Mouse (Mus musculus) intestine, postnatal 0 days (tissue): Measurements from ENCODE around the gene Ephb4. TPM values are rescaled to one million over a fixed set of nuclear protein-coding genes. Genes with fewer than 3 reads are reported as not detected.

Experiments used
- ATAC-seq: fragments of 200-750 bp; cut with Nextera tagmentation; 2 replicates; pipeline ENCODE4 v1.8.0; 2017; ENCODE audit warnings: mild to moderate bottlenecking, moderate TSS enrichment, moderate library complexity
- H3K27ac ChIP-seq: fragments of 300-500 bp; sonication (generic); 2 replicates; pipeline ENCODE4 v1.5.1; 2014; ENCODE audit warnings: mild to moderate bottlenecking, low read depth, low read length, moderate library complexity
- H3K27me3 ChIP-seq: fragments of 300-500 bp; sonication (generic); replicated peaks from 2 replicates; pipeline ENCODE4 v1.6.1; 2014; ENCODE audit warnings: low read length, mixed read lengths; ENCODE audit not compliant: control insufficient read depth, insufficient read depth
- H3K36me3 ChIP-seq: fragments of 300-500 bp; sonication (generic); 2 replicates; pipeline ENCODE4 v1.6.1; 2014; ENCODE audit warnings: mild to moderate bottlenecking, moderate library complexity; ENCODE audit not compliant: control insufficient read depth, insufficient read depth
- H3K4me1 ChIP-seq: fragments of 300-500 bp; sonication (generic); replicated peaks from 2 replicates; pipeline ENCODE4 v1.6.1; 2014; ENCODE audit warnings: antibody characterized with exemption, low read length, mixed read lengths; ENCODE audit not compliant: control insufficient read depth, insufficient read depth
- H3K4me2 ChIP-seq: fragments of 300-500 bp; sonication (generic); replicated peaks from 2 replicates; pipeline ENCODE4 v1.6.1; 2014; ENCODE audit warnings: low read depth, mild to moderate bottlenecking, moderate library complexity
- H3K4me3 ChIP-seq: fragments of 300-500 bp; sonication (generic); 2 replicates; pipeline ENCODE4 v1.5.1; 2014; ENCODE audit warnings: low read depth, low read length
- H3K9ac ChIP-seq: fragments of 300-500 bp; sonication (generic); 2 replicates; pipeline ENCODE4 v1.6.1; 2014; ENCODE audit warnings: mild to moderate bottlenecking, low read depth, low read length
- H3K9me3 ChIP-seq: fragments of 300-500 bp; sonication (generic); 2 replicates; pipeline ENCODE4 v1.6.1; 2016; ENCODE audit warnings: mixed run types; ENCODE audit not compliant: control insufficient read depth
- CTCF ChIP-seq: sonication (generic); IDR thresholded peaks from 2 replicates; pipeline ENCODE4 v1.5.1; 2016; ENCODE audit warnings: low read depth, mild to moderate bottlenecking, control low read depth, antibody characterized with exemption, moderate library complexity
- WGBS: fragments of 180-500 bp; shearing (Covaris S2); extraction: QIAGEN DNeasy Blood & Tissue Kit; methylation state at CpG from one replicate; pipeline ENCODE4 v1.1.7; 2014; 5-methylcytosine and 5-hydroxymethylcytosine counted together
- polyA plus RNA-seq: library from polyadenylated mRNA; unstranded; fragments of >200 nt; fragmentation: Nextera tagmentation; extraction: Ambion mirVana; gene quantifications from 2 replicates; pipeline ENCODE4 v1.2.1, GENCODE M21; 2015

The Ephb4 gene
- polyA plus RNA-seq, 1 experiment from 2014 or later: 12.6 TPM

DNA sequence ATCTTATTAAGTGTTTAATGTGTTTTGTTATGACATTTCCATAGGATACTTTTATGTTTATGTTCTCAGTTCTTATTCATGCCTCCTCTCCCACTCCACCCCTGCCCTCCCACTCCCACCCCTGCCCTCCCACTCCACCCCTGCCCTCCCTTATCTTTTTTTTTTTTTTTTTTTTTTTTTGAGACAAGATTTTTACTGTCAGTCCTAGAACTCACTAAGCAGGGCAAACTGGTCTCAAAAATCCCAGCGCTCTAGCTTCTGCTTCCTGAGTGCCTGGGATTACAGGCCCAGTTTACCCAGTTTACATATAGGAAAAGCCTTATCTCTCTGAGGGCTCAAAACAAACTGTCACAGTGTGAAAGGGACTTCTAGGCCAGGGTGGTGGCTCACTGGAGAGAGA is 3.5 kb upstream of the Ephb4 start:
- Histone ChIP-seq H3K9ac (no peak overlapping the region), H3K4me2 (peak overlapping the region; percentile 49), H3K4me3 (no peak overlapping the region), H3K27ac (peak overlapping the region; percentile 71), H3K36me3 (no peaks in the 10 kb centered on the region), H3K4me1 (peaks cover 9% of the 10 kb centered on the region; the same call in 1 of the 2 replicates), H3K27me3 (no peaks in the 10 kb centered on the region), H3K9me3 (no peaks in the 10 kb centered on the region)
- no peak for ATAC-seq
- 33% methylated on average over 1 of the region's 1 CpGs for WGBS
- TF ChIP-seq CTCF: no peak

GRCm38 (mm10) chr5:137346983-137347382 is 2.9 kb upstream of the Ephb4 start:
- 61% methylated on average over 4 of the region's 4 CpGs for WGBS
- no peaks in the 10 kb centered on the region for H3K9me3 ChIP-seq
- no peaks in the 10 kb centered on the region for H3K27me3 ChIP-seq
- peak overlapping the region; percentile 71 for H3K27ac ChIP-seq
- TF ChIP-seq CTCF: no peak
- no peak overlapping the region for H3K9ac ChIP-seq
- H3K4me3 ChIP-seq: no peak overlapping the region
- no peaks in the 10 kb centered on the region for H3K36me3 ChIP-seq
- peaks cover 9% of the 10 kb centered on the region; the same call in 1 of the 2 replicates for H3K4me1 ChIP-seq
- ATAC-seq: no peak
- no peak overlapping the region for H3K4me2 ChIP-seq

GRCm38 (mm10) chr5:137347856-137348255 is 2.1 kb upstream of the Ephb4 start:
- ATAC-seq: no peak
- no peaks in the 10 kb centered on the region for H3K27me3 ChIP-seq
- 6% methylated on average over 7 of the region's 7 CpGs for WGBS
- TF ChIP-seq CTCF: no peak
- no peak overlapping the region for H3K9ac ChIP-seq
- no peak overlapping the region for H3K4me3 ChIP-seq
- H3K27ac ChIP-seq: peak overlapping the region; percentile 89; the same call in 1 of the 2 replicates
- H3K4me1 ChIP-seq: peaks cover 9% of the 10 kb centered on the region; the same call in 1 of the 2 replicates
- H3K4me2 ChIP-seq: peak overlapping the region; percentile 91
- no peaks in the 10 kb centered on the region for H3K9me3 ChIP-seq
- no peaks in the 10 kb centered on the region for H3K36me3 ChIP-seq

GRCm38 (mm10) chr5:137348482-137349383 is 1.2 kb upstream of the Ephb4 start:
- ATAC-seq: no peak
- H3K27ac ChIP-seq: peak overlapping the region; percentile 89
- peak overlapping the region; percentile 81 for H3K4me3 ChIP-seq
- H3K36me3 ChIP-seq: peaks cover 2% of the 10 kb centered on the region; the same call in 1 of the 2 replicates
- TF ChIP-seq CTCF: no peak
- H3K4me1 ChIP-seq: peaks cover 9% of the 10 kb centered on the region; the same call in 1 of the 2 replicates
- peak overlapping the region; percentile 91 for H3K4me2 ChIP-seq
- WGBS: 3% methylated on average over 33 of the region's 33 CpGs
- peak overlapping the region; percentile 34; the same call in 1 of the 2 replicates for H3K9ac ChIP-seq
- H3K27me3 ChIP-seq: no peaks in the 10 kb centered on the region
- H3K9me3 ChIP-seq: no peaks in the 10 kb centered on the region

- peak overlapping the region; percentile 89 for H3K27ac ChIP-seq
- H3K27me3 ChIP-seq: no peaks in the 10 kb centered on the region
- H3K36me3 ChIP-seq: peaks cover 12% of the 10 kb centered on the region; the same call in 1 of the 2 replicates
- H3K9ac ChIP-seq: peak overlapping the region; percentile 87
- no peaks in the 10 kb centered on the region for H3K9me3 ChIP-seq
- ATAC-seq: peak; percentile 19
- peaks cover 9% of the 10 kb centered on the region; the same call in 1 of the 2 replicates for H3K4me1 ChIP-seq
- under 1% methylated on average over 55 of the region's 55 CpGs for WGBS
- peak overlapping the region; percentile 81 for H3K4me3 ChIP-seq
- peak overlapping the region; percentile 91 for H3K4me2 ChIP-seq
- no peak for TF ChIP-seq CTCF
These were observed 522 bp downstream of the Ephb4 start for GRCm38 (mm10) chr5:137350205-137351057.

- no peak for ATAC-seq
- Histone ChIP-seq H3K4me2 (peak overlapping the region; percentile 91), H3K4me3 (peak overlapping the region; percentile 81), H3K4me1 (peaks cover 8% of the 10 kb centered on the region; the same call in 1 of the 2 replicates), H3K27me3 (no peaks in the 10 kb centered on the region), H3K27ac (peak overlapping the region; percentile 89; the same call in 1 of the 2 replicates), H3K9ac (peak overlapping the region; percentile 87), H3K36me3 (peaks cover 18% of the 10 kb centered on the region), H3K9me3 (no peaks in the 10 kb centered on the region)
- 7% methylated on average over 8 of the region's 8 CpGs for WGBS
- TF ChIP-seq CTCF: no peak
These were observed 1.1 kb downstream of the Ephb4 start for GRCm38 (mm10) chr5:137351058-137351380.
